Mouse (Mus musculus) spleen, embryonic (tissue): ENCODE data around the gene Slc25a24.

Source experiments
- CTCF ChIA-PET: fragments of 350-600 bp; sonication (Branson Sonifier 250); formaldehyde crosslinking; loops from one replicate; lab custom pipeline; 2022; lab: Charles Lee

Gene Slc25a24

DNA sequence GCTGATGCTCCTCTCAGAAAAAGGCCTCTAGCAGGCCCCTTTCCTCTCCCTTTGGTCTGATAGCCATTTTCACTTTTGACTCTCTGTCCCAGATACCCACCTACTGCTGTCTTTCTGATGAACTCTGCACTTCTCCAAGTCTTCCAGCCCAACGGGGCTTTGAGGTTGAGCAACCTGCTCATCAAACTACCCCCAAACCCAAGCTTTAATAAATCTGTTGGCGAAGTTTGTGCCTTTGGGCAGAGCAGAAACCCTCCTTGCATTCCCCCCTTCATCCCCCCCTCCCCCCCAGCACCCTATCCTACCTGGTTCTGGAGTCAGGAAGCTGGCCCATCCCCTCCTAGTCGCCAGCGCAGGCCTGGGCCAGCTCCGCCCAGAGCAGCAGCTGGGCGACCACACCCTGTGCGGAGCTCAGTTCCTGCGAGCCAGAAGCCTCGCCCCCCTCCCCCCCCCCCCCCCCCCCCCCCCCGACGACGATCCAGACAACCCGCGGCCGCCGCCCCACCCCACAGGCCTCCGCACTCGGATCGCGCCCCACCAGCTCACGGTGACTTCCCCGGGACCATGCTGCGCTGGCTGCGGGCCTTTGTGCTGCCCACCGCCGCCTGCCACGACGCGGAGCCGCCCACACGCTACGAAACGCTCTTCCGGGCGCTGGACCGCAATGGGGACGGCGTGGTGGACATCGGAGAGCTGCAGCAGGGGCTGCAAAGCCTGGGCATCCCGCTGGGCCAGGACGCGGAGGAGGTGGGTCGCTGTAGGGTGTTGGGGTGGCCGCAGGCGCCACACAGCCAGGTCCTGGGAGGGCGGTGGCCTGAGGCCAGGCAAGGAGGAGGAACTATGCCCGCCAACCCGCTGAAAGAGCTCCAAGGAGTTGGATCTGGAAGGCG, at the start of gene Slc25a24:
TSS of gene Slc25a24 (plus strand) at position 509 of the 890 bp plus-strand sequence.
- CTCF ChIA-PET, result no interaction called here

- CTCF ChIA-PET, result no interaction called here
Observed at GRCm38 (mm10) chr3:109080169-109080568, 42.8 kb upstream of the Slc25a24 start, which contains the start of gene Slc25a54. Gene Slc25a54, plus strand, starts transcription at chr3:109080469.

DNA sequence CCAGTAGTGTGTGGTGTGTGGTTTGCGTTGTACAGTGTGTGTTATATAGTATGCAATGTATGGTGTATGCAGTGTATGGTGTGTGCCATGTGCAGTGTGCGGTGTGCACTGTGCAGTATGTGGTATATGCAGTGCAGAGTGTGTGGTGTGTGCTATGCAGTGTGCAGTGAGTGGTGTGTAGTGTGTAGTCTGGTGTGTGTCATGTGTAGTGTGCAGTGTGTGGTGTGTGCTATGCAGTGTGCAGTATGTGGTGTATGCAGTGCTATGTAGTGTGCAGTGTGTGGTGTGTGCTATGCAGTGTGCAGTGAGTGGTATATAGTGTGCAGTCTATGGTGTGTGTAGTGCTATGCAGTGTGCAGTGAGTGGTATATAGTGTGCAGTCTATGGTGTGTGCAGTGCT, 38.5 kb upstream of the Slc25a24 start:
- CTCF ChIA-PET, result interaction anchor here (0.7 kb wide), 1 partner anchor 460 kb away, joined by 5 read pairs; no protein-coding TSS in a partner anchor

DNA sequence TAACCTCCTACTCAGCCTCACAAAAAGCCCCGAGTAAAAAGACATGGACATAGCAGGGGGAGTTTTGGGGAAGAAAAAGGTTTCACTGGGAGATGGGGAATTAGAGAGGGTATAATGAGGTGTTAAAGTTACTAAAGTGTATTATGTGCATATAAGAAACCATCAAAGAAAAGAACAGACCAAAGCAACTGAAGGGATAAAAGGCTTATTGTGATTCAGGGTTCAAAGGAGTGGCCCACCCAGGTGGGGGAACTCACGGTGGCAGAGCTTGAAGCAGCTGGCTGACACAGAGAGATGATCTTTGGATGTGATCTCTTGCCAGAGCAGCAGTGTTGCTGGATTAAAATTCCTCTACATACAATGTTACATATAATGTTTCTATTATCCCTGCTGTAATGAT, 34.5 kb upstream of the Slc25a24 start:
- CTCF ChIA-PET, result interaction anchor here (0.6 kb wide), 1 partner anchor 180 kb away, joined by 4 read pairs; no protein-coding TSS in a partner anchor

GRCm38 (mm10) chr3:109104702-109105101, 18.2 kb upstream of the Slc25a24 start:
- CTCF ChIA-PET, result no interaction called here

- CTCF ChIA-PET, result no interaction called here
Observed at GRCm38 (mm10) chr3:109117136-109117535, 5.8 kb upstream of the Slc25a24 start.

DNA sequence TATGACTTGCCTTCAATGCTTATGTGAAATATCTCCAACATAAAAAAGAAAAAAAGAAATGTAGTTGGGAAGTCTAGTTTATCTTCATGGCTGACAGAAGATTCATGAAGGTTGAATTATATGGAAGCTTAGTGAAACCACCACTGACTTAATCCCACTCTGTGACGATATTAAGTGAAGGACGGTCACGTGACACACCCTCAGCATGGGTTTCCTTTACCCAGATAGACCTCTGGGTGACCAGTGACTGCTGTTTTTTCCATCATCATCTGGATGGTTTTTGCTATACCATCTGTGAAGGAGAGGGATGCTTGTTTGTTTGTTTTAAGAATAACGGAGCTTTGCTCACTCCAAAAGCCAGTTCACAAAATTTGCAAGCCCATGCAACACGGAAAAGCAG, 3.4 kb upstream of the Slc25a24 start:
- CTCF ChIA-PET, result interaction anchor here (0.6 kb wide), 2 partner anchors 98 to 331 kb away, joined by 3 to 4 read pairs; no protein-coding TSS in a partner anchor

DNA sequence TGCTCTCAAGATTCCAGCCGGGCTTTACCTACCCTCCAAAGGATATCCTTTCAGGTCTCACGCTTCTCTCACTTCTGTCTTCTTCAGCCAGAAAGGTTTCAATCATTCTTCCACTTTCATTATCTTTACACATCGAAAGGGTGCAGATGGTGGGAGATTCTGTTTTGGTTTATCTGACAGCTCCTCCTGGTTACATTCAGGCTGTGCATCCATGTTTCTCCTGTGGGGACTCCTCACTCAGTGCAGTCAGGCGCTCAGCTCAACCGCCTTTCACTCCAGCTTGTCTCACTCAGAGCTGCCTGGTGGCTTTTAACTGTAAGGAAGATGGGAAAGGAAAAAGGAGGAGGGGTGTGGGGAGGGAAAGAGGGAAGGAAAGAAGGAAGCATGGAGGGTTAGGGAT, 3.0 kb upstream of the Slc25a24 start:
- CTCF ChIA-PET, result interaction anchor here (0.6 kb wide), 1 partner anchor 330 kb away, joined by 3 read pairs; no protein-coding TSS in a partner anchor

DNA sequence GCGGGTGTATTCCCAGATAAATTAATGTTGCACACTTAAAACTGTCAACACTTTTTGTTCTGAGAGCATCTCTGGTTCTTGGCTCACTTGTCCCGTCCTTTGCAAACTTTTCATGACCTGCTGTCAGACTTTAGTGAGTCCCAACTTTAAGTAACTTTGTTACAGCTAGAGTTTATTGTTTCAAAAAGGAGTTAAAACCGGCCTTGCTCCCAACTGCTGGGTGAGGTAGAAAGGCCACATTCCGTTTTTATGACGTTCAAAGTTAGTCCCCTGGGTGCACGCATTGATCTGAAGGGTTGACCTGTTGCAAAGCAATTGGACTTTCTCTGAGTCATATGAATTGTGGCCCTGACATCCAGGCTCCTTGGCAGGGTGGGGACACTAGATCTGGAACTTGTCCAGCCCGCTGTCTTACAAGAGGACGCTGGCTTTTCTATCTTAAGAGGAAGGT, 607 bp downstream of the Slc25a24 start:
- CTCF ChIA-PET, result no interaction called here

DNA sequence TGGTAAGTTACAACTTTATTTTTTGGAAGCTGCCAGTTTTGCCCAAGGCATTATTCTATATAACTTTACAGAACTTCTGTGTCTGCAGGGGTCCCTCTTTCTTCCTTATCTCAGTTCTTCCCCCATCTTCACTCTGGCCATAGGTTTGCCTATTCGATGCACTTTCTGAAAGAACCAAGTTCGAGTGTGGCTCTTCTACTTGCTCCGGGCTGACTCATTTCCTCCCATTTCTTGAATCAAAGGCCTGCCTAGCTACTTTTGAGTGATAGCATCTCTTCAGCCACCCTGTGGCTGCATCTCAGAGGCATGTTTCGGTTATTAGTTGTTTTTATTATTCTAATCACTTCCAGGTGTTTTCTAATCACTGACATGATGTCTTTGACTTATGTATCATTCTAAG, 1.1 kb downstream of the Slc25a24 start:
- CTCF ChIA-PET, result no interaction called here

- CTCF ChIA-PET, result no interaction called here
Observed at GRCm38 (mm10) chr3:109125531-109125930, 2.6 kb downstream of the Slc25a24 start.

DNA sequence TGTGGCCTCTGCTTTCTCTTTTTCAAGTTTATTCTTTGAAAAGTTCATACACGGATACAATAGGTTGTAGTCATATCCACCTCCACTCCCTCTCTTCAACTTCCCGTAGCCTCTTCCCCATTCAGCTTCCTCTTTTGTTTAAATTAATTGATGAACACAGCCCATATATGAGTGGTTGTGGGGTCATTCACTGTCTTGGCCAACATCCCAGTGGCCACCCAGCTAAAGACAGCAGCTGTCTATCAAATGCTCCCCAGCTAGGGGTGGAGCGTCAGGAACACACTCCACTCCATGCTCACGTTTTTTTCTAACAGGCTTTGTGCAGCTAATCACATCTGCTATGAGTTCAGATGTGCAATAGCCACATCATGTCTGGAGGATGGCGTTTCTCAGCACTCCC, 6.8 kb downstream of the Slc25a24 start:
- CTCF ChIA-PET, result no interaction called here

GRCm38 (mm10) chr3:109132966-109133365, 10.0 kb downstream of the Slc25a24 start:
- CTCF ChIA-PET, result no interaction called here

DNA sequence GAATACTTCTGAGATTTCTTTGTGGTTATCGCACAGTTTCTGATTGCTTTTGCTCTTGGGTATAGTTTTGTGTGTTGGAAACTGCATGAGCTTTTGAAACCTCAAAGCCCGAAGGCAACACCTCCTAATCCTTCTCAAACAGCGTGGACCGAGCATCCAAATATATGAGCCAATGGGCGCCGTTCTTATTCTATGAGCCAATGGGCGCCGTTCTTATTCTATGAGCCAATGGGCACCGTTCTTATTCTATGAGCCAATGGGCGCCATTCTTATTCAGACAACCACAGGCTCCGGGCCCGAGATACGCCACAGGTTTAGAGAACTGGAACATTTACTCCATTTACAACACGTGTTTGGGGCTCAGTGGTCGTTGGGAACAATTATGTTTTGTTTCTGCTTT, 11.1 kb downstream of the Slc25a24 start:
- CTCF ChIA-PET, result no interaction called here

GRCm38 (mm10) chr3:109135352-109135751, 12.4 kb downstream of the Slc25a24 start:
- CTCF ChIA-PET, result interaction anchor here (0.5 kb wide), 1 partner anchor 323 kb away, joined by 6 read pairs; no protein-coding TSS in a partner anchor

GRCm38 (mm10) chr3:109152561-109152960, 29.6 kb downstream of the Slc25a24 start:
- CTCF ChIA-PET, result no interaction called here

DNA sequence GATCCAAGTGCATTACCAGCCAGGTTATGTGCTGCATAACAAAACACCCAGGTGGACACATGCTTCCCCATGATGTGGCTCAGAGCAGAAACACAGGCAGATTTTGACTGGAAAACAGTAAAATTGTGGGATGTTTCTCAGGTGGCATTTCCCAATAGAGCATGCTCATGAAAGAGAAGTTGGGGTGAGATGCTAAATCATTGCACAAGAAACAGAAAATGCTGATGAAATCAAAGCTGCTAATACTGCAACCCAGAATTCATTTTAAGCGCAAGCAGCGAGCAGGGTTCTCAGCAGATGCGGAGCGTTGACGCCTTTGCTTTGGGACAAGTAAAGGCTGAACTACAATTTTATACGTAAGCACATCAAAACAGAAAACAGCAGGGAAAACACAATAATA, 30.5 kb downstream of the Slc25a24 start:
- CTCF ChIA-PET, result no interaction called here

GRCm38 (mm10) chr3:109155926-109156669, 33.1 kb downstream of the Slc25a24 start:
- CTCF ChIA-PET, result interaction anchor here (0.7 kb wide), 1 partner anchor 16 kb away, joined by 29 read pairs; no protein-coding TSS in a partner anchor

DNA sequence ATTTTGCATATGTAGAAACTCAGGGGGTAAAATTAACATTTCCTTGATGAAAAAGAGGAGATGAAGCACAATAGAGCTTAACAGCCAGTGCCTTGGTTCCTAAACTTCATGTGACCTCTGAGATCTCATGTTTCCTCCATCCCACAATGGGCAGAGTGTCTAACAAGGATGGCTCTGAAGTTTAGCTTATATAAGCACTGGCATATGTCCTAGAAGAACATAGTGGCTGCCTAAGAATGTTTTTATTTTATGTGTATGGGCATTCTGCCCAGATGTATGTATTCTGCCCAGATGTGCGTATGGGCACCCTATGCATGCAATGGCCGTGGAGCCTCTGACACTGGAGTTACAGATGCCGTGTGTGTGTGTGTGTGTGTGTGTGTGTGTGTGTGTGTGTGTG, 34.5 kb downstream of the Slc25a24 start:
- CTCF ChIA-PET, result interaction anchor here (0.6 kb wide), 1 partner anchor 334 kb away, joined by 3 read pairs; no protein-coding TSS in a partner anchor

DNA sequence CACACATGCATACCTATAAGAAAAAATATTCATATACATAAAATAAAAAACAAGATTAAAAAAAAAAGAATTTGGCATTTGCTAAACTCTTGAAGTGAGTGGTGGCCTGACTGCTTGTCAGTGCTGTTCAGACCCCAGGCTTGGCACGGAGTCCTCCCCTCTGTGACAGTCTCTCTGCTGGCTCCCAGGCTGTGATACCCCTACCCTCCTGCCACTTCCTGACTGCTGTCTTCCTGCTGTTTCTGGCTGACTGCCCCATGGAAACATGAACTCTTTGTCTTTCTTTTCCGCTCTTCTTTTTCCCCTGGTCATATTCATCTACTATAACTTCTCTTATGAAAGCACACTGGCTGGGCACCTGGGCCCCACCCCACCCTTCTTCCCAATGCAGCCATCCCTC, 41.1 kb downstream of the Slc25a24 start:
- CTCF ChIA-PET, result no interaction called here

GRCm38 (mm10) chr3:109164644-109165043, 41.7 kb downstream of the Slc25a24 start:
- CTCF ChIA-PET, result no interaction called here
